Mouse (Mus musculus) heart, embryonic 10.5 days (tissue): Measurements from ENCODE around the gene Cdkl1. TPM values are rescaled to one million over a fixed set of nuclear protein-coding genes. Genes with fewer than 3 reads are reported as not detected.

Experiments
- DNase-seq: peaks from one replicate; pipeline ENCODE4 v3.0.0-alpha.2; 2017; ENCODE audit warnings: low spot score
- H3K27ac ChIP-seq: fragments of 300-500 bp; sonication (generic); 2 replicates; pipeline ENCODE4 v1.5.1; 2016; ENCODE audit warnings: mild to moderate bottlenecking
- H3K27me3 ChIP-seq: fragments of 300-500 bp; sonication (generic); 2 replicates; pipeline ENCODE4 v1.6.1; 2016; ENCODE audit warnings: mild to moderate bottlenecking; ENCODE audit not compliant: poor library complexity, insufficient read depth, severe bottlenecking
- H3K36me3 ChIP-seq: fragments of 300-500 bp; sonication (generic); 2 replicates; pipeline ENCODE4 v1.6.1; 2016; ENCODE audit warnings: mild to moderate bottlenecking, moderate library complexity
- H3K4me1 ChIP-seq: fragments of 300-500 bp; sonication (generic); 2 replicates; pipeline ENCODE4 v1.6.1; 2016; ENCODE audit warnings: mild to moderate bottlenecking
- H3K4me3 ChIP-seq: fragments of 300-500 bp; sonication (generic); 2 replicates; pipeline ENCODE4 v1.5.1; 2016; ENCODE audit warnings: mild to moderate bottlenecking, moderate library complexity
- H3K9me3 ChIP-seq: fragments of 300-500 bp; sonication (generic); 2 replicates; pipeline ENCODE4 v1.6.1; 2016; ENCODE audit warnings: mild to moderate bottlenecking, moderate library complexity
- WGBS: fragments of 180-500 bp; shearing (Covaris S2); methylation state at CpG from one replicate; pipeline ENCODE4 v1.1.7; 2016; 5-methylcytosine and 5-hydroxymethylcytosine counted together
- polyA plus RNA-seq: library from polyadenylated mRNA; unstranded; fragments of >200 nt; fragmentation: Nextera tagmentation; extraction: Ambion mirVana; gene quantifications from 2 replicates; pipeline ENCODE4 v1.2.1, GENCODE M21; 2016

Cdkl1 gene
- polyA plus RNA-seq, 1 experiment from 2014 or later: 3.6 TPM

- no peaks in the 10 kb centered on the region for H3K27me3 ChIP-seq
- peaks cover 49% of the 10 kb centered on the region for H3K36me3 ChIP-seq
- DNase-seq: no peak
- no peaks in the 10 kb centered on the region for H3K9me3 ChIP-seq
- 86% methylated on average over 6 of the region's 6 CpGs for WGBS
- no peak overlapping the region for H3K27ac ChIP-seq
- H3K4me1 ChIP-seq: peaks cover 13% of the 10 kb centered on the region
- H3K4me3 ChIP-seq: no peak overlapping the region
Observed at GRCm38 (mm10) chr12:69805148-69805547, 14.1 kb upstream of the Cdkl1 start.

GRCm38 (mm10) chr12:69804393-69805070 lies 13.5 kb upstream of the Cdkl1 start:
- WGBS: 92% methylated on average over 10 of the region's 10 CpGs
- peaks cover 49% of the 10 kb centered on the region for H3K36me3 ChIP-seq
- H3K27ac ChIP-seq: no peak overlapping the region
- H3K4me3 ChIP-seq: no peak overlapping the region
- H3K27me3 ChIP-seq: no peaks in the 10 kb centered on the region
- peak; percentile 45 for DNase-seq
- peaks cover 13% of the 10 kb centered on the region for H3K4me1 ChIP-seq
- H3K9me3 ChIP-seq: no peaks in the 10 kb centered on the region

GRCm38 (mm10) chr12:69803196-69803595 lies 12.1 kb upstream of the Cdkl1 start:
- DNase-seq: peak; percentile 51
- 68% methylated on average over 6 of the region's 6 CpGs for WGBS
- H3K4me3 ChIP-seq: no peak overlapping the region
- H3K27ac ChIP-seq: no peak overlapping the region
- no peaks in the 10 kb centered on the region for H3K9me3 ChIP-seq
- no peaks in the 10 kb centered on the region for H3K27me3 ChIP-seq
- peaks cover 46% of the 10 kb centered on the region for H3K36me3 ChIP-seq
- peaks cover 12% of the 10 kb centered on the region for H3K4me1 ChIP-seq

GRCm38 (mm10) chr12:69800586-69800985 lies 9.5 kb upstream of the Cdkl1 start:
- Histone ChIP-seq H3K36me3 (peaks cover 26% of the 10 kb centered on the region), H3K4me3 (no peak overlapping the region), H3K9me3 (no peaks in the 10 kb centered on the region), H3K27me3 (no peaks in the 10 kb centered on the region), H3K4me1 (no peaks in the 10 kb centered on the region), H3K27ac (no peak overlapping the region)
- DNase-seq: peak; percentile 57
- 83% methylated on average over 4 of the region's 4 CpGs for WGBS

GRCm38 (mm10) chr12:69796311-69796710 lies 5.2 kb upstream of the Cdkl1 start:
- Histone ChIP-seq H3K4me1 (peaks cover under 1% of the 10 kb centered on the region), H3K27me3 (no peaks in the 10 kb centered on the region), H3K4me3 (no peak overlapping the region), H3K36me3 (no peaks in the 10 kb centered on the region), H3K27ac (no peak overlapping the region), H3K9me3 (no peaks in the 10 kb centered on the region)
- WGBS: 91% methylated on average over 3 of the region's 3 CpGs
- DNase-seq: no peak

GRCm38 (mm10) chr12:69789766-69790529 lies 1.1 kb downstream of the Cdkl1 start:
- WGBS: 35% methylated on average over 27 of the region's 27 CpGs
- Histone ChIP-seq H3K27me3 (no peaks in the 10 kb centered on the region; the same call in 1 of the 2 replicates), H3K9me3 (no peaks in the 10 kb centered on the region), H3K4me1 (peaks cover 13% of the 10 kb centered on the region), H3K27ac (peak overlapping the region; percentile 76), H3K4me3 (peak overlapping the region; percentile 74), H3K36me3 (no peaks in the 10 kb centered on the region)
- DNase-seq: no peak

- DNase-seq: no peak
- peaks cover 18% of the 10 kb centered on the region for H3K4me1 ChIP-seq
- no peaks in the 10 kb centered on the region; the same call in 1 of the 2 replicates for H3K27me3 ChIP-seq
- H3K27ac ChIP-seq: no peak overlapping the region
- H3K4me3 ChIP-seq: no peak overlapping the region
- 87% methylated on average over 5 of the region's 5 CpGs for WGBS
- no peaks in the 10 kb centered on the region for H3K36me3 ChIP-seq
- no peaks in the 10 kb centered on the region for H3K9me3 ChIP-seq
Observed at GRCm38 (mm10) chr12:69788380-69788779, 2.7 kb downstream of the Cdkl1 start.

- no peak overlapping the region for H3K27ac ChIP-seq
- no peaks in the 10 kb centered on the region for H3K36me3 ChIP-seq
- no peaks in the 10 kb centered on the region; the same call in 1 of the 2 replicates for H3K27me3 ChIP-seq
- H3K9me3 ChIP-seq: no peaks in the 10 kb centered on the region
- H3K4me1 ChIP-seq: peaks cover 25% of the 10 kb centered on the region
- 83% methylated on average over 9 of the region's 9 CpGs for WGBS
- no peak for DNase-seq
- H3K4me3 ChIP-seq: no peak overlapping the region
Observed at GRCm38 (mm10) chr12:69785471-69785870, 5.6 kb downstream of the Cdkl1 start.

- peak; percentile 85 for DNase-seq
- H3K27me3 ChIP-seq: no peaks in the 10 kb centered on the region
- H3K4me1 ChIP-seq: peaks cover 21% of the 10 kb centered on the region
- H3K4me3 ChIP-seq: no peak overlapping the region
- H3K36me3 ChIP-seq: no peaks in the 10 kb centered on the region
- peak overlapping the region; percentile 69; the same call in 1 of the 2 replicates for H3K27ac ChIP-seq
- WGBS: 53% methylated on average over 6 of the region's 6 CpGs
- H3K9me3 ChIP-seq: no peaks in the 10 kb centered on the region
Observed at GRCm38 (mm10) chr12:69783247-69784025, 7.6 kb downstream of the Cdkl1 start.

- Histone ChIP-seq H3K27ac (peak overlapping the region; percentile 72), H3K9me3 (no peaks in the 10 kb centered on the region), H3K4me1 (peaks cover 24% of the 10 kb centered on the region), H3K36me3 (no peaks in the 10 kb centered on the region), H3K27me3 (no peaks in the 10 kb centered on the region), H3K4me3 (no peak overlapping the region)
- no peak for DNase-seq
- 77% methylated on average over 10 of the region's 10 CpGs for WGBS
Observed at GRCm38 (mm10) chr12:69781935-69782650, 9.0 kb downstream of the Cdkl1 start.

GRCm38 (mm10) chr12:69781480-69781879 lies 9.6 kb downstream of the Cdkl1 start:
- WGBS: 86% methylated on average over 8 of the region's 8 CpGs
- no peak overlapping the region for H3K4me3 ChIP-seq
- DNase-seq: no peak
- no peak overlapping the region for H3K27ac ChIP-seq
- H3K4me1 ChIP-seq: peaks cover 30% of the 10 kb centered on the region
- no peaks in the 10 kb centered on the region for H3K27me3 ChIP-seq
- H3K36me3 ChIP-seq: no peaks in the 10 kb centered on the region
- no peaks in the 10 kb centered on the region for H3K9me3 ChIP-seq

- no peak overlapping the region for H3K27ac ChIP-seq
- H3K9me3 ChIP-seq: no peaks in the 10 kb centered on the region
- H3K4me3 ChIP-seq: no peak overlapping the region
- no peaks in the 10 kb centered on the region for H3K27me3 ChIP-seq
- 76% methylated on average over 2 of the region's 2 CpGs for WGBS
- peaks cover 22% of the 10 kb centered on the region for H3K4me1 ChIP-seq
- H3K36me3 ChIP-seq: no peaks in the 10 kb centered on the region
- DNase-seq: no peak
Observed at GRCm38 (mm10) chr12:69777957-69778356, 13.1 kb downstream of the Cdkl1 start.
